ENCODE assay signal across 27 mouse cellular contexts in genomic region chr2:102624538-102624937, GRCm38 (mm10).
"Had no signal": no experiment of that assay in that cellular context is flagged by ENCODE, and none has a peak within 500 bp of the region (broad histone marks: within the 10 kb centered on the region; RNA-seq: fewer than 3 reads in every experiment).

No protein-coding gene starts in this region.

- DNase-seq: gastrocnemius, adult 2 months; gastrocnemius, postnatal 10 days; gastrocnemius, postnatal 25 days; heart, adult 18-20 months; heart, postnatal 14 days; heart, postnatal 4 days; kidney, adult 2 months; kidney, adult 9 months; kidney, postnatal 14 days; kidney, postnatal 36 days; left cerebral cortex, postnatal 4 days had no signal

- H3K27ac ChIP-seq: gastrocnemius, adult 2 months; heart, embryonic 10.5 days; heart, embryonic 13.5 days; heart, embryonic 15.5 days; hindbrain, embryonic 10.5 days; hindbrain, embryonic 12.5 days; hindbrain, embryonic 14.5 days; intestine, embryonic 15.5 days; kidney, embryonic 15.5 days; kidney, postnatal 0 days; limb, embryonic 13.5 days; limb, embryonic 15.5 days; liver, embryonic 12.5 days; liver, embryonic 14.5 days had no signal

- H3K4me3 ChIP-seq: gastrocnemius, adult 2 months; heart, embryonic 10.5 days; heart, embryonic 13.5 days; heart, embryonic 15.5 days; hindbrain, embryonic 10.5 days; hindbrain, embryonic 12.5 days; intestine, embryonic 15.5 days; kidney, embryonic 15.5 days; limb, embryonic 13.5 days; limb, embryonic 15.5 days; liver, embryonic 12.5 days had no signal

- H3K4me2 ChIP-seq: heart, embryonic 13.5 days; heart, embryonic 15.5 days; hindbrain, embryonic 12.5 days; hindbrain, embryonic 14.5 days; intestine, embryonic 15.5 days; kidney, embryonic 15.5 days; limb, embryonic 13.5 days; limb, embryonic 15.5 days; liver, embryonic 12.5 days had no signal

- H3K9me3 ChIP-seq: heart, embryonic 10.5 days; heart, embryonic 13.5 days; heart, embryonic 15.5 days; hindbrain, embryonic 10.5 days; hindbrain, embryonic 12.5 days; intestine, embryonic 15.5 days; kidney, embryonic 15.5 days; limb, embryonic 13.5 days; limb, embryonic 15.5 days; liver, embryonic 12.5 days had no signal

- H3K9ac ChIP-seq: heart, embryonic 13.5 days; heart, embryonic 15.5 days; hindbrain, embryonic 12.5 days; hindbrain, embryonic 14.5 days; intestine, embryonic 15.5 days; kidney, embryonic 15.5 days; limb, embryonic 13.5 days; limb, embryonic 15.5 days; liver, embryonic 12.5 days; liver, embryonic 14.5 days had no signal

- H3K27me3 ChIP-seq: heart, embryonic 13.5 days; heart, embryonic 15.5 days; hindbrain, embryonic 12.5 days; intestine, embryonic 15.5 days; kidney, embryonic 15.5 days; limb, embryonic 13.5 days; limb, embryonic 15.5 days; liver, embryonic 12.5 days had no signal

- ATAC-seq: hindbrain, embryonic 16.5 days; inflammation-experienced regulatory T-cells, adult 6 months; intestine, embryonic 15.5 days; intestine, postnatal 0 days; liver, embryonic 12.5 days had no signal

- H3K36me3 ChIP-seq: heart, embryonic 10.5 days; heart, embryonic 13.5 days; heart, embryonic 15.5 days; hindbrain, embryonic 10.5 days; hindbrain, embryonic 12.5 days; intestine, embryonic 15.5 days; kidney, embryonic 15.5 days; limb, embryonic 13.5 days; limb, embryonic 15.5 days; liver, embryonic 12.5 days had no signal

- H3K4me1 ChIP-seq: heart, embryonic 10.5 days; heart, embryonic 13.5 days; heart, embryonic 15.5 days; hindbrain, embryonic 12.5 days; intestine, embryonic 15.5 days; kidney, embryonic 15.5 days; limb, embryonic 13.5 days; limb, embryonic 15.5 days; liver, embryonic 12.5 days had no signal
